7 mouse cellular contexts compared by ENCODE assay signal in genomic region chr11:75587493-75588284, GRCm38 (mm10). TPM values are rescaled to one million over a fixed set of nuclear protein-coding genes. Genes with fewer than 3 reads are reported as not detected.
DNase-seq lines count a peak whose midpoint lies in the region; ATAC-seq and TF ChIP-seq lines count a peak whose summit lies in the region.

Gene Pitpna (plus strand): TSS chr11:75588097.

- H3K27me3 ChIP-seq in intestine, postnatal 0 days (replicated peaks; ENCODE audit: control insufficient read depth, insufficient read depth, low read length), result no peaks in the 10 kb centered on the region
- no peaks in the 10 kb centered on the region for H3K27me3 ChIP-seq in midbrain, embryonic 12.5 days
- no peaks in the 10 kb centered on the region for H3K27me3 ChIP-seq in small intestine, adult 2 months (ENCODE audit: control insufficient read depth, insufficient read depth, low read length)

- TF ChIP-seq POLR2A in small intestine, adult 2 months (IDR thresholded peaks at IDR 0.05; ENCODE audit: low read depth, low read length), result peak; percentile 96

- peak; percentile 47 for TF ChIP-seq CTCF in intestine, postnatal 0 days (IDR thresholded peaks at IDR 0.05; ENCODE audit: low read depth)
- TF ChIP-seq CTCF in small intestine, adult 2 months (IDR thresholded peaks at IDR 0.05; ENCODE audit: extremely low read depth, insufficient read length, insufficient replicate concordance, low read depth, low read length), result no peak

- H3K4me2 ChIP-seq in intestine, postnatal 0 days (replicated peaks; ENCODE audit: low read depth), result peak within 1 kb of the TSS; percentile 92
- peak within 1 kb of the TSS; percentile 94 for H3K4me2 ChIP-seq in midbrain, embryonic 12.5 days (replicated peaks)

- peak within 1 kb of the TSS; percentile 95 for H3K9ac ChIP-seq in intestine, postnatal 0 days (ENCODE audit: low read depth, low read length)
- peak within 1 kb of the TSS; percentile 98 for H3K9ac ChIP-seq in midbrain, embryonic 12.5 days (replicated peaks)

- peak within 1 kb of the TSS; percentile 93 for H3K4me3 ChIP-seq in intestine, postnatal 0 days (ENCODE audit: low read depth, low read length)
- peak within 1 kb of the TSS; percentile 95 for H3K4me3 ChIP-seq in midbrain, embryonic 12.5 days
- H3K4me3 ChIP-seq in small intestine, adult 2 months (ENCODE audit: low read depth, low read length), result peak within 1 kb of the TSS; percentile 86

- 4% methylated on average over 49 of the region's 49 CpGs for WGBS in intestine, postnatal 0 days
- 6% methylated on average over 49 of the region's 49 CpGs for WGBS in midbrain, embryonic 12.5 days
- WGBS in small intestine, adult 2 months, result 5% methylated on average over 49 of the region's 49 CpGs

- peak within 1 kb of the TSS; percentile 97 for H3K27ac ChIP-seq in intestine, postnatal 0 days (ENCODE audit: low read depth, low read length)
- peak within 1 kb of the TSS; percentile 91 for H3K27ac ChIP-seq in midbrain, embryonic 12.5 days (replicated peaks)
- H3K27ac ChIP-seq in small intestine, adult 2 months (ENCODE audit: insufficient read depth, low read depth, low read length), result peak within 1 kb of the TSS; percentile 88

- intact Hi-C loops in left cerebral cortex, postnatal 4 days (cut with DNase I), result no loop called here

- peaks cover 14% of the 10 kb centered on the region; the same call in 1 of the 2 replicates for H3K36me3 ChIP-seq in intestine, postnatal 0 days (ENCODE audit: control insufficient read depth, insufficient read depth)
- H3K36me3 ChIP-seq in midbrain, embryonic 12.5 days, result peaks cover 9% of the 10 kb centered on the region
- H3K36me3 ChIP-seq in small intestine, adult 2 months (ENCODE audit: control insufficient read depth, insufficient read depth, low read length), result peaks cover 11% of the 10 kb centered on the region; the same call in 1 of the 2 replicates

- DNase-seq in adrenal gland, adult 8-10 months, result peak; percentile 94
- peak; percentile 90 for DNase-seq in embryo, embryonic 9.5 days (ENCODE audit: extremely low spot score)
- DNase-seq in gonadal fat pad, adult 2 months (ENCODE audit: low read depth), result no peak
- DNase-seq in left cerebral cortex, postnatal 4 days, result peak; percentile 94

- H3K4me1 ChIP-seq in intestine, postnatal 0 days (replicated peaks; ENCODE audit: control insufficient read depth, insufficient read depth, low read length), result peaks cover 20% of the 10 kb centered on the region; the same call in 1 of the 2 replicates
- H3K4me1 ChIP-seq in midbrain, embryonic 12.5 days, result peaks cover 21% of the 10 kb centered on the region
- peaks cover 18% of the 10 kb centered on the region for H3K4me1 ChIP-seq in small intestine, adult 2 months (ENCODE audit: control insufficient read depth, insufficient read depth, insufficient read length, low read length)

- no peaks in the 10 kb centered on the region for H3K9me3 ChIP-seq in intestine, postnatal 0 days (ENCODE audit: control insufficient read depth)
- no peaks in the 10 kb centered on the region for H3K9me3 ChIP-seq in midbrain, embryonic 12.5 days

- peak; percentile 71 for ATAC-seq in intestine, postnatal 0 days
- ATAC-seq in midbrain, embryonic 12.5 days (ENCODE audit: low FRiP score, low read depth), result peak; percentile 92

RNA-seq across cellular contexts. Expression of gene Pitpna, which starts in this region (rescaled TPM):
- 100 to 1,000 TPM; 172 to 186 (median 176) TPM for total RNA-seq in adrenal gland, adult 8-10 months (2022)
- polyA plus RNA-seq in gonadal fat pad, adult 2 months (2012; rRNA removed), result 45.9 and 48.4 TPM in 2 replicates
- polyA plus RNA-seq in intestine, postnatal 0 days (2015; fragmentation: Nextera tagmentation; extraction: Ambion mirVana), result 160 and 161 TPM in 2 replicates
- total RNA-seq in left cerebral cortex, postnatal 4 days (2021), result 100 to 1,000 TPM; 249 to 259 TPM
- 107 and 114 TPM in 2 replicates for polyA plus RNA-seq in midbrain, embryonic 12.5 days (2016; fragmentation: Nextera tagmentation; extraction: Ambion mirVana)
- polyA plus RNA-seq in small intestine, adult 2 months (2012; rRNA removed), result 88.0 and 185 TPM in 2 replicates
